Mouse (Mus musculus) limb, embryonic 10.5 days (tissue): ENCODE measurements around the gene Ptpn13. TPM values are rescaled to one million over a fixed set of nuclear protein-coding genes. Genes with fewer than 3 reads are reported as not detected.

Experiments
- DNase-seq: peaks from one replicate; pipeline ENCODE4 v3.0.0-alpha.2; 2017; ENCODE audit warnings: low spot score
- H3K27ac ChIP-seq: fragments of 300-500 bp; sonication (generic); 2 replicates; pipeline ENCODE4 v1.5.1; 2016; ENCODE audit warnings: mild to moderate bottlenecking
- H3K27me3 ChIP-seq: fragments of 300-500 bp; sonication (generic); 2 replicates; pipeline ENCODE4 v1.6.1; 2016; ENCODE audit warnings: low read depth, mild to moderate bottlenecking; ENCODE audit not compliant: poor library complexity, severe bottlenecking
- H3K36me3 ChIP-seq: fragments of 300-500 bp; sonication (generic); 2 replicates; pipeline ENCODE4 v1.6.1; 2016; ENCODE audit warnings: mild to moderate bottlenecking, moderate library complexity
- H3K4me1 ChIP-seq: fragments of 300-500 bp; sonication (generic); 2 replicates; pipeline ENCODE4 v1.6.1; 2016
- H3K4me3 ChIP-seq: fragments of 300-500 bp; sonication (generic); 2 replicates; pipeline ENCODE4 v1.5.1; 2016; ENCODE audit warnings: mild to moderate bottlenecking, moderate library complexity
- H3K9me3 ChIP-seq: fragments of 300-500 bp; sonication (generic); replicated peaks from 2 replicates; pipeline ENCODE4 v1.6.1; 2016; ENCODE audit warnings: mild to moderate bottlenecking
- WGBS: fragments of 180-500 bp; shearing (Covaris S2); methylation state at CpG from one replicate; pipeline ENCODE4 v1.1.7; 2016; 5-methylcytosine and 5-hydroxymethylcytosine counted together
- polyA plus RNA-seq: library from polyadenylated mRNA; unstranded; fragments of >200 nt; fragmentation: Nextera tagmentation; extraction: Ambion mirVana; gene quantifications from 2 replicates; pipeline ENCODE4 v1.2.1, GENCODE M21; 2016

Ptpn13 gene
- polyA plus RNA-seq, 1 experiment from 2014 or later = 11.1 TPM

- H3K4me3 ChIP-seq = no peak overlapping the region
- H3K27ac ChIP-seq = no peak overlapping the region
Observed at GRCm38 (mm10) chr5:103560546-103560945, 135.6 kb downstream of the Ptpn13 start.

GRCm38 (mm10) chr5:103568034-103568433, 143.0 kb downstream of the Ptpn13 start:
- Histone ChIP-seq H3K4me3 (no peak overlapping the region), H3K27ac (no peak overlapping the region), H3K9me3 (no peaks in the 10 kb centered on the region), H3K36me3 (peaks cover 17% of the 10 kb centered on the region), H3K4me1 (no peaks in the 10 kb centered on the region), H3K27me3 (no peaks in the 10 kb centered on the region)
- DNase-seq = no peak
- WGBS = 94% methylated on average over 4 of the region's 4 CpGs

More at GRCm38 (mm10) chr5:103560546-103560945, 135.6 kb downstream of the Ptpn13 start:
- Histone ChIP-seq H3K4me1 (no peaks in the 10 kb centered on the region), H3K36me3 (peaks cover 49% of the 10 kb centered on the region), H3K9me3 (no peaks in the 10 kb centered on the region), H3K27me3 (no peaks in the 10 kb centered on the region)
- no peak for DNase-seq
- WGBS = 94% methylated on average over 9 of the region's 9 CpGs

- no peaks in the 10 kb centered on the region for H3K9me3 ChIP-seq
- no peak for DNase-seq
- H3K27me3 ChIP-seq = no peaks in the 10 kb centered on the region
- no peak overlapping the region for H3K27ac ChIP-seq
- H3K4me3 ChIP-seq = no peak overlapping the region
- WGBS = 93% methylated on average over 9 of the region's 9 CpGs
- H3K4me1 ChIP-seq = no peaks in the 10 kb centered on the region
- peaks cover 14% of the 10 kb centered on the region for H3K36me3 ChIP-seq
Observed at GRCm38 (mm10) chr5:103569446-103569845, 144.5 kb downstream of the Ptpn13 start.

- Histone ChIP-seq H3K4me3 (no peak overlapping the region), H3K27me3 (no peaks in the 10 kb centered on the region), H3K9me3 (no peaks in the 10 kb centered on the region), H3K27ac (no peak overlapping the region), H3K36me3 (peaks cover 13% of the 10 kb centered on the region), H3K4me1 (no peaks in the 10 kb centered on the region)
- no peak for DNase-seq
- 74% methylated on average over 11 of the region's 11 CpGs for WGBS
Observed at GRCm38 (mm10) chr5:103579680-103580420, 154.9 kb downstream of the Ptpn13 start.

- no peaks in the 10 kb centered on the region for H3K9me3 ChIP-seq
- no peak overlapping the region for H3K27ac ChIP-seq
- H3K4me3 ChIP-seq = no peak overlapping the region
- DNase-seq = no peak
- H3K27me3 ChIP-seq = no peaks in the 10 kb centered on the region
- no peaks in the 10 kb centered on the region for H3K4me1 ChIP-seq
- WGBS = 78% methylated on average over 7 of the region's 7 CpGs
- H3K36me3 ChIP-seq = no peaks in the 10 kb centered on the region
Observed at GRCm38 (mm10) chr5:103587219-103587618, 162.2 kb downstream of the Ptpn13 start.

GRCm38 (mm10) chr5:103591846-103592245, 166.9 kb downstream of the Ptpn13 start:
- H3K4me1 ChIP-seq = peaks cover 4% of the 10 kb centered on the region; the same call in 1 of the 2 replicates
- WGBS = 94% methylated on average over 7 of the region's 7 CpGs
- H3K27me3 ChIP-seq = no peaks in the 10 kb centered on the region
- H3K36me3 ChIP-seq = 0 out of 2 replicates have a peak, but pooled peaks cover 2% of the 10 kb centered on the region
- H3K27ac ChIP-seq = no peak overlapping the region
- DNase-seq = no peak
- no peaks in the 10 kb centered on the region for H3K9me3 ChIP-seq
- no peak overlapping the region for H3K4me3 ChIP-seq

GRCm38 (mm10) chr5:103592706-103593105, 167.7 kb downstream of the Ptpn13 start:
- Histone ChIP-seq H3K27me3 (no peaks in the 10 kb centered on the region), H3K36me3 (0 out of 2 replicates have a peak, but pooled peaks cover 2% of the 10 kb centered on the region), H3K4me1 (peaks cover 4% of the 10 kb centered on the region; the same call in 1 of the 2 replicates), H3K4me3 (no peak overlapping the region), H3K9me3 (no peaks in the 10 kb centered on the region), H3K27ac (no peak overlapping the region)
- no peak for DNase-seq
- WGBS = 89% methylated on average over 8 of the region's 8 CpGs

- DNase-seq = no peak
- H3K4me3 ChIP-seq = no peak overlapping the region
- no peaks in the 10 kb centered on the region for H3K9me3 ChIP-seq
- WGBS = 92% methylated on average over 9 of the region's 9 CpGs
- no peaks in the 10 kb centered on the region for H3K27me3 ChIP-seq
- H3K4me1 ChIP-seq = peaks cover 4% of the 10 kb centered on the region; the same call in 1 of the 2 replicates
- H3K27ac ChIP-seq = no peak overlapping the region
- 0 out of 2 replicates have a peak, but pooled peaks cover 2% of the 10 kb centered on the region for H3K36me3 ChIP-seq
Observed at GRCm38 (mm10) chr5:103593575-103593974, 168.6 kb downstream of the Ptpn13 start.

- 0 out of 2 replicates have a peak overlapping the region, but pooled peaks have one; percentile 1 for H3K27ac ChIP-seq
- no peak for DNase-seq
- H3K4me1 ChIP-seq = peaks cover 7% of the 10 kb centered on the region; the same call in 1 of the 2 replicates
- no peak overlapping the region for H3K4me3 ChIP-seq
- H3K36me3 ChIP-seq = 0 out of 2 replicates have a peak, but pooled peaks cover 2% of the 10 kb centered on the region
- WGBS = 74% methylated on average over 13 of the region's 13 CpGs
- no peaks in the 10 kb centered on the region for H3K27me3 ChIP-seq
- no peaks in the 10 kb centered on the region for H3K9me3 ChIP-seq
Observed at GRCm38 (mm10) chr5:103595394-103596226, 170.6 kb downstream of the Ptpn13 start.

GRCm38 (mm10) chr5:103596467-103597146, 171.6 kb downstream of the Ptpn13 start:
- Histone ChIP-seq H3K9me3 (no peaks in the 10 kb centered on the region), H3K27ac (no peak overlapping the region), H3K27me3 (no peaks in the 10 kb centered on the region), H3K36me3 (0 out of 2 replicates have a peak, but pooled peaks cover 2% of the 10 kb centered on the region), H3K4me3 (no peak overlapping the region), H3K4me1 (peaks cover 7% of the 10 kb centered on the region; the same call in 1 of the 2 replicates)
- DNase-seq = no peak
- WGBS = 72% methylated on average over 14 of the region's 14 CpGs

- DNase-seq = no peak
- Histone ChIP-seq H3K4me3 (no peak overlapping the region), H3K36me3 (0 out of 2 replicates have a peak, but pooled peaks cover 2% of the 10 kb centered on the region), H3K9me3 (no peaks in the 10 kb centered on the region), H3K4me1 (peaks cover 7% of the 10 kb centered on the region; the same call in 1 of the 2 replicates), H3K27ac (no peak overlapping the region), H3K27me3 (no peaks in the 10 kb centered on the region)
- whole genome bisulfite sequencing = 74% methylated on average over 6 of the region's 6 CpGs
Observed at GRCm38 (mm10) chr5:103597604-103598003, 172.6 kb downstream of the Ptpn13 start.

- no peak overlapping the region for H3K27ac ChIP-seq
- DNase-seq = no peak
- H3K36me3 ChIP-seq = 0 out of 2 replicates have a peak, but pooled peaks cover 2% of the 10 kb centered on the region
Observed at GRCm38 (mm10) chr5:103598264-103598663, 173.3 kb downstream of the Ptpn13 start.

More at GRCm38 (mm10) chr5:103598264-103598663, 173.3 kb downstream of the Ptpn13 start:
- Histone ChIP-seq H3K4me3 (no peak overlapping the region), H3K27me3 (no peaks in the 10 kb centered on the region), H3K9me3 (no peaks in the 10 kb centered on the region), H3K4me1 (peaks cover 7% of the 10 kb centered on the region; the same call in 1 of the 2 replicates)
- 94% methylated on average over 9 of the region's 9 CpGs for WGBS
